Mouse (Mus musculus): ENCODE measurements at regions not wholly inside any gene's neighbourhood (a gene's known extent, or its start where the extent isn't known, plus 50 kb on each side); places are given as distances from the start of the nearest gene placed in this dataset.

DNA sequence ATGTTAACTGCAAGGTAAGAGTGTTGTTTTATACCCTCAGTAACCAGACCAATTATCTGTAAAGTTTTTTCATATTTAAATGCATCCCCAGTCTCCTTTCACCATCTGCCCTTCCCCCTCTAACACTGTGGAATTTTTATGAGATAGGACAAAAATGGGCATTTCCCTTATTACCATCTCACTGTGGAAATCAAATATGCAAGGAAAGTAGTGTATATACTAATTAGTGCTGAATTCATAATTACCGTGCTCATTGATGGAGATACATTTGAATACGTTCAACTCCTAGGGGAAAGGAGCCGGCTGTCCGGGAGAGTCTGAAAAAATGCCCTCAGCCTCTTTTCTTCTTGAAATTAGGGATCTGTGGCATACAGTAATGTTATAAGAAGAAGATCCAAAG lies 394.4 kb upstream of the Mgmt start:
- no peak overlapping the region for H3K4me2 ChIP-seq (ENCODE audit: low read depth, low read length)
- DNase-seq (ENCODE audit: low spot score) (no peak), ATAC-seq (ENCODE audit: low read depth) (no peak)
- H3K9me3 ChIP-seq (ENCODE audit: control insufficient read depth, low read length): no peaks in the 10 kb centered on the region
- 68% methylated on average over 4 of the region's 4 CpGs for WGBS
- no peaks in the 10 kb centered on the region for H3K27me3 ChIP-seq (replicated peaks; ENCODE audit: control insufficient read depth, insufficient read depth, low read length)
- no peak overlapping the region for H3K9ac ChIP-seq (ENCODE audit: low read depth, low read length)
- no peak overlapping the region for H3K27ac ChIP-seq (replicated peaks; ENCODE audit: low read depth, low read length)
- H3K4me1 ChIP-seq (ENCODE audit: control insufficient read depth, insufficient read depth, low read length): peaks cover 34% of the 10 kb centered on the region
- no peaks in the 10 kb centered on the region for H3K36me3 ChIP-seq (ENCODE audit: control insufficient read depth, insufficient read depth, low read length)
- H3K4me3 ChIP-seq (ENCODE audit: low read depth, low read length): no peak overlapping the region

DNA sequence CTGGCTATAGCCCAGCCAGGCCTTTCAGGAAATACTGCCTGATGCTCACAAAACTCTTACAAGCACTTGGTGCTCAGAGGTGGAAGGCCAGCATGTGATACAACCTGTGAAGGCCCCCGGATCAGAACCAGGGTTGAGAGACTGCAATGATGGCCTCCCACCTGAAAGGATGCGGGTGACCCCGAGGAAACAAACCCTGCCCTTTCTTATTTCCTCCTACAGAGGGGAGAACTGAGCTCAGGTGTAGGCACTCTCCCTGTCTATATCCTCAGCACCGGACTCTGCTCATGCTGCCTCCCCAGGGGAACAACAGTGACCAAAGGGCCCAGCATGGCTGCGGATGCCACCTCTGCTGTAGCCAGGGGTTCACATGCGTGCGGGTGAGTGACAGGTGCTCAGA lies 393.3 kb upstream of the Mgmt start:
- H3K27ac ChIP-seq (replicated peaks; ENCODE audit: low read depth, low read length): no peak overlapping the region
- H3K9ac ChIP-seq (ENCODE audit: low read depth, low read length): no peak overlapping the region
- no peak overlapping the region for H3K4me3 ChIP-seq (ENCODE audit: low read depth, low read length)
- no peaks in the 10 kb centered on the region for H3K36me3 ChIP-seq (ENCODE audit: control insufficient read depth, insufficient read depth, low read length)
- ATAC-seq (ENCODE audit: low read depth) (no peak), DNase-seq (ENCODE audit: low spot score) (no peak)
- no peaks in the 10 kb centered on the region for H3K27me3 ChIP-seq (replicated peaks; ENCODE audit: control insufficient read depth, insufficient read depth, low read length)
- H3K4me2 ChIP-seq (ENCODE audit: low read depth, low read length): no peak overlapping the region
- peaks cover 28% of the 10 kb centered on the region for H3K4me1 ChIP-seq (ENCODE audit: control insufficient read depth, insufficient read depth, low read length)
- WGBS: 91% methylated on average over 7 of the region's 7 CpGs
- H3K9me3 ChIP-seq (ENCODE audit: control insufficient read depth, low read length): no peaks in the 10 kb centered on the region

DNA sequence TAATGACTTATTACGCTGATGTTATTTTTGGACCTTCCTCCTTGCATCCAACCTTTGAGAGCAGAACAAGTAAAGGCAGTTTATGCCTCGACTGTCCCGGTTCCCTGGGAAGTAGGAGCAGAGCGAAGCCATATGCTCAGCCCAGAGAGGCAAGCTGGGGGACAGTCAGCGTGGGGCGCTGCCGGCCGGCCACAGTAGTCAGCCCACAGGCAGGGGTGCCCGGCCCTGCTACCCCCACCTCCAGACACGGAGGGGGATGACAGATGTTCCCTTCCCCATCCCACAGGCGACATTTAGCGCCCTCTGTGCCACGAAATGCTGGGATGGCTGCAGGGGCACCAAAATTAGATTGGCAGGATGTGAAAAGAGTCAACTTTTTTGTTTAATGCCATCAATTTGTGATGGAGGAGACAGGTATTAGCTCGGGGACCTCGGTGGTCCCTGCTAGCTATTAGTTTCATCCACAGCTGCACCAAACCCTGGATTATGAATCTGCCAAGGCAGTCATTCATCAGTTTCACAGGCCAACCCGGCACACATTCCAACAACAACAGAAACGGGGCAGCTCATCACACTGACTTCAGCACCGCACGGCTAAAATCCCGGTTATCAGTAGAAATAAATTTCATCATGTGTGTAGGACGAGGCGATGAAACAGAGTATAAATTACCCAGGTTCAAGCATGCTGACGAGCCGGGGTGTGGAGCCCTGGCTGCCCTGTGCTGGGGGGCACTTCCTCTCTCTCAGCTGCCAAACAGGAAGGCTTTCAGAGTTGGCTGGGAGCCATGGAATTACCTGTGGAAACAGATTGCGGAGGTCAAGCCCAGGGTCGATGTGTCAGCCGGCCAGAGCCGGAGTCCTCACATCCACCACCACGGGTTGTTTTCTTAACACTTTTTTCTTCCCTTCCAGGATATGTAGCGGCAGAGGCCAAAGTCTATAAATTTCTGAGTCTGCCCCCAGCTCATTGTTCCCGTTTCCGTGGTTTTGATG lies 392.3 kb upstream of the Mgmt start:
- no peak overlapping the region for H3K4me3 ChIP-seq (ENCODE audit: low read depth, low read length)
- no peak for ATAC-seq (ENCODE audit: low read depth)
- no peaks in the 10 kb centered on the region for H3K27me3 ChIP-seq (replicated peaks; ENCODE audit: control insufficient read depth, insufficient read depth, low read length)
- peaks cover 21% of the 10 kb centered on the region for H3K4me1 ChIP-seq (ENCODE audit: control insufficient read depth, insufficient read depth, low read length)
- no peaks in the 10 kb centered on the region for H3K36me3 ChIP-seq (ENCODE audit: control insufficient read depth, insufficient read depth, low read length)
- no peak overlapping the region for H3K27ac ChIP-seq (replicated peaks; ENCODE audit: low read depth, low read length)
- H3K9me3 ChIP-seq (ENCODE audit: control insufficient read depth, low read length): no peaks in the 10 kb centered on the region
- peak; percentile 51 for DNase-seq (ENCODE audit: low spot score)
- H3K4me2 ChIP-seq (ENCODE audit: low read depth, low read length): peak overlapping the region; percentile 33; the same call in 1 of the 2 replicates
- whole genome bisulfite sequencing: 34% methylated on average over 32 of the region's 32 CpGs
- H3K9ac ChIP-seq (ENCODE audit: low read depth, low read length): no peak overlapping the region

DNA sequence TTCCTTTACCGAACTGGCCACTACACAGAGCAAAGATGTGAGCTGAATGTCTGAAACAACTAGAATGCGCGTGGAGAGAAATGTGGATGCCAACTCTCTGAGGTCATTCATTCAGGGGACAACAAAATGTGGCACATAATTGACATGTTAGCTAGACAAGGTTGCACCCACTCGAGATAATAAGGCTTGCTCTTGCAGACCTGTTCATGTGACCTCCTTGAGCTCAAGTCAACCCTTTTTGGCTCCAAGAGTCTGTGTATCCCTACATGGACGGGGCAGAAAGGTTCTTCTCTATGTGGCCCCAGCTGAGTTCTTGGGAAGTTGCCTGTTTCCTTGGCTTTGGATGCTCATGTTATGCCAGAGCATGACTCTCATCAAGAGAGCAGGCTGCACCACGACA lies 383.0 kb upstream of the Mgmt start:
- Histone ChIP-seq H3K4me2 (ENCODE audit: low read depth, low read length) (no peak overlapping the region), H3K4me3 (ENCODE audit: low read depth, low read length) (no peak overlapping the region), H3K36me3 (ENCODE audit: control insufficient read depth, insufficient read depth, low read length) (no peaks in the 10 kb centered on the region), H3K27ac (replicated peaks; ENCODE audit: low read depth, low read length) (no peak overlapping the region), H3K9me3 (ENCODE audit: control insufficient read depth, low read length) (no peaks in the 10 kb centered on the region), H3K9ac (ENCODE audit: low read depth, low read length) (no peak overlapping the region), H3K4me1 (ENCODE audit: control insufficient read depth, insufficient read depth, low read length) (no peaks in the 10 kb centered on the region), H3K27me3 (replicated peaks; ENCODE audit: control insufficient read depth, insufficient read depth, low read length) (no peaks in the 10 kb centered on the region)
- 85% methylated on average over 6 of the region's 6 CpGs for WGBS
- ATAC-seq (ENCODE audit: low read depth) (no peak), DNase-seq (ENCODE audit: low spot score) (no peak)

DNA sequence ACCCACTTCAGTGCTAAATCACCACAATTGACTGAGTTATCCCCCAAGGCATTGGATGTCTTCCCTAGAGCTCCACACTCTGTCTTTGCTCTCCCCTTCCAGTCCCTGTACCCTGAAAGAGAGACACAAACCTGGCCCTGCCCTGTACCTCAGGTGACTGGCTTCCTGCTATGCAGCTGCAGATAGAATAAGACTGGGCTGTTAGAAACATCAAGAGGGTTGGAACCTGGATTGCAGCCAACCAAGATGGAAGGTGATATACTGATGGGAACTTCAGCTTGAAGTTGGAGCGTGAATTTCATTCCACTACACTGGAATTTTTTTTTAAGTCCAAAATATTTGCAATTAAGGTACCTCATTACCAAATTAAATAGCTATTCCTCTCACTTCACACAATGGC lies 379.0 kb upstream of the Mgmt start:
- 44% methylated on average over 1 of the region's 1 CpGs for WGBS
- peak; percentile 39 for DNase-seq (ENCODE audit: low spot score)
- Histone ChIP-seq H3K27me3 (replicated peaks; ENCODE audit: control insufficient read depth, insufficient read depth, low read length) (no peaks in the 10 kb centered on the region), H3K4me2 (ENCODE audit: low read depth, low read length) (no peak overlapping the region), H3K36me3 (ENCODE audit: control insufficient read depth, insufficient read depth, low read length) (no peaks in the 10 kb centered on the region), H3K4me1 (ENCODE audit: control insufficient read depth, insufficient read depth, low read length) (no peaks in the 10 kb centered on the region), H3K27ac (replicated peaks; ENCODE audit: low read depth, low read length) (no peak overlapping the region), H3K9me3 (ENCODE audit: control insufficient read depth, low read length) (no peaks in the 10 kb centered on the region), H3K9ac (ENCODE audit: low read depth, low read length) (no peak overlapping the region), H3K4me3 (ENCODE audit: low read depth, low read length) (no peak overlapping the region)
- no peak for ATAC-seq (ENCODE audit: low read depth)

DNA sequence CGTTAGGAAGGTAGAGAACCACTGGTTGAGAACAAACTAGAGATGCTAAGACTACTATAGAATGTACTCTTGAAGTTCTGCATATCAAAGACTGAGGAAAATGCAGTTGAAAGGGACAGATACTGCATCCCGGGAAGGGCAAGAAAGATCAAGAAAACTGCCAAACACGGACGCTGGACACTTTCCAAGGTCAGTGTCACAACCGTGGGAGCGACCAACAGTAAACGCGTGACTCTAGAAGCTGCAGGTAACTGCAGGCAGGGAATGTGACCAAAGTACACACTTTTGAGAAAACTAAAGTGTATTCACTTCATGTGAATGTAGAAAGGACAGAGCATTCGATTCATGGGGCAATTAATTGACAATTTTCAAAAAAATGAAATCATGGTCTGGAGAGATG lies 368.6 kb upstream of the Mgmt start:
- H3K36me3 ChIP-seq (ENCODE audit: control insufficient read depth, insufficient read depth, low read length): no peaks in the 10 kb centered on the region
- H3K4me1 ChIP-seq (ENCODE audit: control insufficient read depth, insufficient read depth, low read length): 0 out of 2 replicates have a peak, but pooled peaks cover 3% of the 10 kb centered on the region
- no peaks in the 10 kb centered on the region for H3K9me3 ChIP-seq (ENCODE audit: control insufficient read depth, low read length)
- no peak overlapping the region for H3K27ac ChIP-seq (replicated peaks; ENCODE audit: low read depth, low read length)
- H3K4me2 ChIP-seq (ENCODE audit: low read depth, low read length): no peak overlapping the region
- DNase-seq (ENCODE audit: low spot score) (no peak), ATAC-seq (ENCODE audit: low read depth) (no peak)
- no peak overlapping the region for H3K4me3 ChIP-seq (ENCODE audit: low read depth, low read length)
- no peak overlapping the region for H3K9ac ChIP-seq (ENCODE audit: low read depth, low read length)
- no peaks in the 10 kb centered on the region for H3K27me3 ChIP-seq (replicated peaks; ENCODE audit: control insufficient read depth, insufficient read depth, low read length)
- 95% methylated on average over 9 of the region's 9 CpGs for WGBS

DNA sequence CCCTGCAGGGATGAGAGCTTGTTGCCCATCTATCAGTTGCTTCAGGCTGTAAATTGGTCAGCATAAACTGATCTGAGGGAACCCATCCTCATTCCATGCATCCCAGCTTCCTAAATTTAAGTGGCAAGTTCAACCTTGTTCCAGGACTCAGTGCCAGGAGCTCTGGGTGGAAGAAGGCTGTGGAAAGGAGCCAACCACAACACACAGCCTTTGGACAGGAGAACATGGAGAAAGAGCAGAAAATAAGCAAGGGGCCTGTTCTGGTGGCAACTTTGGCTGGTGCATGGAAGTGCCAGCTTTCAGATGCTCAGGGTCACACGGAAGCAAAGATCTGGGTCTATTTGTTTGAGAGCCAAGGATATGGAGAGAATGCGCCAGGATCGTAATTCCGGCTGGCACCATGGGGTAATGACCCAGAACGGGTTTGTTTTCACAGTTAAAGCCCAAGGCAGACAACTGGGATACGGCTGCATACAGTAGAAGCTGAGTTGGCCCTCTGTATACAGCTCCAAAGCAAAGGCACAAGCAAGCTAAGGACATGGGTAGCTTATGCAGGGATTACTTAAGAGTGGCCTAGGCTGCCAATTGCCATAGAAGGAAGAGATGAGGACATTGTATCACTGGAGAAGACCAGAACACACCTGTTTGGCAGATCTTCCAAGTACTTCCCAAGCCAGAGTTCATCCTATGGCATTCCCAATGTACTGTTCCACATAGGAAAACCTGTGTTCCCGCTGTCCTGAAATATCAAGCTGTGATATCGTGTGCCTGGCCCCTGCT lies 364.2 kb upstream of the Mgmt start:
- Histone ChIP-seq H3K27ac (replicated peaks; ENCODE audit: low read depth, low read length) (no peak overlapping the region), H3K27me3 (replicated peaks; ENCODE audit: control insufficient read depth, insufficient read depth, low read length) (no peaks in the 10 kb centered on the region), H3K4me3 (ENCODE audit: low read depth, low read length) (no peak overlapping the region), H3K4me2 (ENCODE audit: low read depth, low read length) (no peak overlapping the region), H3K9me3 (ENCODE audit: control insufficient read depth, low read length) (no peaks in the 10 kb centered on the region), H3K9ac (ENCODE audit: low read depth, low read length) (no peak overlapping the region), H3K4me1 (ENCODE audit: control insufficient read depth, insufficient read depth, low read length) (peaks cover 7% of the 10 kb centered on the region; the same call in 1 of the 2 replicates), H3K36me3 (ENCODE audit: control insufficient read depth, insufficient read depth, low read length) (no peaks in the 10 kb centered on the region)
- no peak for ATAC-seq (ENCODE audit: low read depth)
- WGBS: 78% methylated on average over 8 of the region's 8 CpGs
- DNase-seq (ENCODE audit: low spot score): peak; percentile 29

DNA sequence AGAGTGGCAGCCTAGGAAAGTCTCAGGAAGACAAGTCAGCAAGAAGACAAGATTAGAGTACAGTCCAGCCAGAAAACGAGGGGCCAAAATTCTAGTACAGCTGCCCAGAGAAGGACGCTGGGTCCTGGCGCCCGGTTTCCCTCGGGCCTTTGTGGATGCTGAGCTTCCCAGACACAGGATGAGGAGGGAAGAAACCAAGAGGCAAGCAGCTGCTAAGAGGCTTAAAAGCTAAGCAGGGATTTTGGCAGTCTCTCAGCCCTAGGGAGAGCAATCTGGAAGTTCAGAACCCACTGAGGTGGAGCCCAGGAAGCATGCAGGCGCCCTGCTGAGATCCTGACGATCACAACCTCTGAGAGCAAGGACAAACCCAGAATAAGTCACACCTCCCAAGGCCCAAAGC lies 363.1 kb upstream of the Mgmt start:
- DNase-seq (ENCODE audit: low spot score) (peak; percentile 45), ATAC-seq (ENCODE audit: low read depth) (no peak)
- Histone ChIP-seq H3K4me2 (ENCODE audit: low read depth, low read length) (no peak overlapping the region), H3K27ac (replicated peaks; ENCODE audit: low read depth, low read length) (no peak overlapping the region), H3K27me3 (replicated peaks; ENCODE audit: control insufficient read depth, insufficient read depth, low read length) (no peaks in the 10 kb centered on the region), H3K36me3 (ENCODE audit: control insufficient read depth, insufficient read depth, low read length) (no peaks in the 10 kb centered on the region), H3K9ac (ENCODE audit: low read depth, low read length) (no peak overlapping the region), H3K4me1 (ENCODE audit: control insufficient read depth, insufficient read depth, low read length) (peaks cover 7% of the 10 kb centered on the region; the same call in 1 of the 2 replicates), H3K4me3 (ENCODE audit: low read depth, low read length) (no peak overlapping the region), H3K9me3 (ENCODE audit: control insufficient read depth, low read length) (no peaks in the 10 kb centered on the region)
- WGBS: 72% methylated on average over 7 of the region's 7 CpGs
